Mouse (Mus musculus) spleen, adult 18-20 months (tissue): ENCODE measurements around the gene Ctsa.
"Not testable (repeated sequence)": the region's sequence is repeated elsewhere in the genome, so short reads cannot be mapped to it uniquely, and the experiment has no call there.

Experiments
- DNase-seq, 2 experiments: peaks; one replicate each; pipeline ENCODE4 v3.0.0; 2022; ENCODE audit warnings: mixed read lengths in 2 of 2

The Ctsa gene

GRCm38 (mm10) chr2:164805332-164805718, 27.3 kb upstream of the Ctsa start:
- no peak for DNase-seq

- no peak for DNase-seq
Observed at GRCm38 (mm10) chr2:164806614-164807013, 26.1 kb upstream of the Ctsa start.

- DNase-seq, result no peak
Observed at GRCm38 (mm10) chr2:164813557-164813956, 19.1 kb upstream of the Ctsa start.

DNA sequence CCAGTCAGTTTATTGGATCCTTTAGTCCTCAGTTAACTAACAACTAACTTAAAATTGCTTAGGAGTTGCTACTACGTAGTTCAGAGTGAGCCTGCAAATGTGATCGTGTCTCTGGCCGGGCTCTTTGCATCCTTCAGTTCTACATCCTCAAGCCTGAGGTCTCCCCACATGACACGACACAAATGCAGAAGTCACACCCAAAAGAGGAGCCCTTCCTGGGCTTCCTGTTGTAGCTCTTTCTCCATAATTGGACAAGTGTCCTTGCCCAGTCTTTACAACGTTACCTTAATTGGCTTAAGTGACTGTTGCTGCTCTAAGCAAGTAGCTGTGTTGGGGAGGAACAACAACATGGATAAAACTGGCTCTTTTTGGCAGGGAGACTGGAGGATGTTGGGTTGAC, 17.3 kb upstream of the Ctsa start:
- no peak for DNase-seq

- no peak for DNase-seq
Observed at GRCm38 (mm10) chr2:164815821-164816220, 16.9 kb upstream of the Ctsa start.

GRCm38 (mm10) chr2:164817206-164817605, 15.5 kb upstream of the Ctsa start:
- DNase-seq, result no peak

DNA sequence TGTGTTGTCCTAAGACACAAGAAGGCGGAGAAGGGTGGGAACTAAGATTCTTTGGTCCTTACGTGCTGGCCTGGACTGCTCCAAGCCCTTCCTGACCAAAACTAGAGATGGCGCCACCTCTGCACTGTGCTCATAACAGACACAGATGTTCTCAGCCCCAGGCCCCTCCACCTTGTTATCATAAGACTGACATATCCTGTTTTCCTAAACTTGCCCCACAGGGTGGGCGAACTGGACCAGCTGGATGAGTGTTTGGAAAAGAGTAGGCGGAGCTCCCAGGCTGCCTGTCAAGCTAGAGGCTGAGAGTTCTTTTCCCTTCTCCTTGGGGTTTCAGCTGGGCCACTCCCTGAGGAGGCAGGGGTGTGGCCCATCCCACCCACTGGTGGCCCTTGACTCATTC, 15.0 kb upstream of the Ctsa start:
- no peak for DNase-seq

DNA sequence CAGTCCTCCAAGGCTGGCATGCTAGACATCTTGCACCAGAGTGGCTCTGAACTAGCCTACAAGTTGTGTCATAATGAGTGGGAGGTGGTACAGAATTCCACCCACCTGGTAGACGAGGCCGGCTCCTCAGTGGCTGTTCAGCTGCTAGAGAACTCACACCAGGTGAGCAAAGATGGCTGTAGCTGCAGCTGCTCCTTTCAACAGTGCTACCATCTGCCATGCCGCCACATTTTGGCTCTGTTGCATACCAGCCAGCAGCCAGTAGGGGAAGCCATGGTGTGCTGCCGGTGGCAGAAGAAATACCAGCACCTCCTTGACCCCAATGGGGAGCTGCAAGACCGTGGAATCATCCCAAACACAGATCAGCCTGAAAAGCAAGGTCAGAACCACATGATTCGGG, 11.6 kb upstream of the Ctsa start:
- no peak for DNase-seq

- DNase-seq, result peak; percentile 97 to 100
Observed at GRCm38 (mm10) chr2:164822636-164823165, 10.0 kb upstream of the Ctsa start, which contains the start of gene Zswim1. Gene Zswim1, plus strand, starts transcription at chr2:164822686.

DNA sequence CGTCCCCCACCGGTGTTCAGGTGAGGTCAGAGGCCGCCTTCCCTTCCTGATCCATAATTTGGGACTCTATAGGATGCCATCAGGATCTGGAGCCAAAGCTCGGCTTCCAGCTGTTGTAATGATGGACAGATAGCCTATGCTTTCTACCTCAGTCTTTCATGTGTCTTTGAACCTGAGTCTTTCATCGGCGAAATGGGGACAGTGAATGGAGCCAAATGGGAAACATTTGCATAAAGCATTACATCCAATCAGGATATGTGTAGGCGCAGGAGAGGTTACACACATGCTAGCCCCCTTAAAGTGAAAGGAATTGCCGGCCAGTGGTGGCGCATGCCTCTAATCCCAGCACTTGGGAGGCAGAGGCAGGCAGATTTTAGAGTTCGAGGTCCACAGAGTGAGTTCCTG, 9.5 kb upstream of the Ctsa start:
- no peak for DNase-seq

- no peak for DNase-seq
Observed at GRCm38 (mm10) chr2:164823969-164824368, 8.7 kb upstream of the Ctsa start.

DNA sequence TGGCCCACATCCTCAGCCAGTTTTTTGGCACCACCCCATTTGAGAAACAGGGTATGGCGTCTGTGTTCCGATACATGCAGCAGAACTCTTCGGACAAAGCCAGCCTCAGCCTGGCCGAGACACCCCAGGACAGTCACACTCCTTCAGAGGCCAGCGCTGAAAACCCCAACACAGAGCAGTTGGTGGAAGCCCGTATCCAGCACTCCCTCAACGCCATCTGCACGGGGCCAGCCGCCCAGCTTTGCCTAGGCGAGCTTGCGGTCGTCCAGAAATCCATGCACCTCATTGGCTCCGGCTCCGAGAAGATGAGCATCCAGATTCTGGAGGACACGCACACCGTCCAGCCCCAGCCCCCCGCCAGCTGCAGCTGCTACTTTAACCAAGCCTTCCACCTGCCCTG, 7.2 kb upstream of the Ctsa start:
- no peak for DNase-seq

DNA sequence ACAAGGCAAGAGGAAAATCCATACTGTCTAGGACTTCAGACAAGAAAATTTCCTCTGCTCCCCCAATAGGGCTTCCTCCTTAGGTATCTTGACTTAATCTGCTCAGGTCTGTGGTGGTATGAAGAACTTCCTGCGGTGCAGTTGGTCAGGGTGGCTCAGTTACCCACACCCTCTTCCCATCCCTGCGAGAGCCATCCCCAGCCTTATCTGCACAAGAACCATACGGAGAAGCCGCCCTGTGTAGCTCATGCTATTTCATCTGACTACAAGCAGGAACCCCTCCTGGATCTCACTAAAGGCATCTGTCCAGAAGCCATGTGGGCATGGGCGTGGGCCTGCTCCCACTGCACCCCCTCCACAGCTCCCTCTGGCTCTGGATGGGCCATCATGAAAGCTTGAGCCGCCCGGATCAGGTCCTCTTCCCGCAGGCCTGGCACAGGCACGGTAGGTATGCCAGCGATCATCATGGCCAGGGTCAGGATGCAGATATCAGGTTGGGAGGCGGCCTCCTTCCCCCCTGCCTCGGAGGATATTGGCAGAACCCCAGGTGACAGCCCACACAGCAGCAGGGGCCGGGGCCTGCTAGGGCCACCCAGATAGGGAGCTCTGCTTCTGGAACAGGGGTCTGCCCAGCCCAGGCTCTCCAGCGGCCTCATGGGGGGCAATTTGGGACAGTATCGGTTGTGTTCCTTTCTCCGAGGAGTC, 5.4 kb upstream of the Ctsa start:
- no peak for DNase-seq

GRCm38 (mm10) chr2:164828437-164828836, 4.2 kb upstream of the Ctsa start, which contains the start of gene Spata25:
Gene Spata25, minus strand, starts transcription at chr2:164828537.
- DNase-seq, result no peak

GRCm38 (mm10) chr2:164829090-164829489, 3.6 kb upstream of the Ctsa start:
- no peak for DNase-seq

DNA sequence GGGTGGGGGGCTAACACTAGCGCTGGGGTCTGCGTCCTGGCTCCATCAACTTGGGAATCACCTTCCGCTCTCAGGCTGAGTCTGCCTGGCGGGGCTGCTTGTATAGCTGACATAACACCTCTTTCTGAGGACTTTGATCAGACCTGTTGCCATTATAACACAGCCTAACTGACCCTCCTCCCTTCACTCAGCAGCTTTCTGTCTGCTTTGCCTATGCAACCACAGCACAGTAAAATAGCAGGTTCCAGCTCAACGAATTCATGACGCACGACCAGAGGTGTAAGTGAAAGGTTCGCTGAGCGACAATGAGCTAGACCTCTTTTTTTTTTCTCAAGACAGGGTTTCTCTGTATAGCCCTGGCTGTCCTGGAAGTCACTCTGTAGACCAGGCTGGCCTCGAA, 1.6 kb upstream of the Ctsa start:
- no peak for DNase-seq

DNA sequence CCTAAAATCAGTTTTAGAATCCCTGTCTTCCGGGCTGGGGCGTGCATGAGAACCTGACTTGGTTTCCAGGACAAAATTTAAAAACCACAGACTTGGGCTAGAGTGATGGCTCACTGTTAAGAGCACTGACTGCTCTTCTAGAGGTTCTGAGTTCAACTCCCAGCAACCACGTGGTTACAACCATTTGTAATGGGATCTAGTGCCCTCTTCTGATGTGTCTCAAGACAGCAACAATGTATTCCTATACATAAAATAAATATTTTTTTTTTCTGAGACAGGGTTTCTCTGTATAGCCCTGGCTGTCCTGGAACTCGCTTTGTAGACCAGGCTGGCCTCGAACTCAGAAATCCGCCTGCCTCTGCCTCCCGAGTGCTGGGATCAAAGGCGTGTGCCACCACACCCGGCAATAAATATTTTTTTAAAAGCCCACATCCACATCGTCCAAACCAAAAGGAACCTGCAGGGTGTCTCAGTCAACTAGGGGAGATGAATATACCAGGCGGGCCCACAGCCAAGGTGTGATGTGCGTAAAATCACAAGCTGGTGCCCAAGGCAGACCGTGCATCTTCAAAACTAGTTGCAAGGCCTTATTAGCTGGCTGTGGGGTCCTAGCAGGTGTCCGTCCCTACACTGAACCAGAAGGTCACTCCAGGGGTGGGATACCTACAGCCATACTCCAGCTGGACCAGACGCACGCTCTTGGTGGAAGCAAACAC, 483 bp upstream of the Ctsa start:
- DNase-seq, result no peak

GRCm38 (mm10) chr2:164833314-164833959, 764 bp downstream of the Ctsa start, which contains the start of gene Neurl2:
Gene Neurl2, minus strand, starts transcription at chr2:164833456.
- peak; percentile 77 to 84 for DNase-seq

DNA sequence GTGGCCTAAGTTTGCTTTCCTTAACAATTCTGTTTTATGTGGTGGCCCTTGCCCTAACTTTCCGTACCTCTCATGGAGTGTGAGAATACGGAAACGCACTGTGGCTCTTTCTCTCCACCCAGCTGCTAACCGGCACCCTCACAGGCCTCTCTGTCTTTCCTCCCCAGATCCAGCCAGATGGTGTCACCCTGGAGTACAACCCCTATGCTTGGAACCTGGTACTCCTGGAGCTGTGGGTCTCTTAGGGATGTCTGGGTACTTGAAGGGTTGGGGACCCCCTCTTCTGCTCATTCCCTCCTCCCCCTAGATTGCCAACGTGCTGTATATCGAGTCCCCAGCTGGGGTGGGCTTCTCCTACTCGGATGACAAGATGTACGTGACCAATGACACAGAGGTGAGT, 1.9 kb downstream of the Ctsa start:
- no peak for DNase-seq

GRCm38 (mm10) chr2:164835164-164835563, 2.5 kb downstream of the Ctsa start:
- no peak for DNase-seq

- DNase-seq, result no peak
Observed at GRCm38 (mm10) chr2:164845782-164846181, 13.1 kb downstream of the Ctsa start.

GRCm38 (mm10) chr2:164850061-164850460, 17.4 kb downstream of the Ctsa start:
- DNase-seq, result no peak

GRCm38 (mm10) chr2:164855572-164855971, 22.9 kb downstream of the Ctsa start:
- not testable (repeated sequence) for DNase-seq
